Mouse (Mus musculus) megakaryocyte, adult 5-6 weeks (primary cell): Measurements from ENCODE around the gene Zan. TPM values are rescaled to one million over a fixed set of nuclear protein-coding genes. Genes with fewer than 3 reads are reported as not detected.

Experiments used
- ATAC-seq: 2 replicates; pipeline ENCODE4 v1.8.0; 2016; ENCODE audit warnings: mild to moderate bottlenecking, inconsistent platforms; ENCODE audit not compliant: poor library complexity, severe bottlenecking
- total RNA-seq, 2 experiments: library from RNA; stranded (forward) in 1 of 2; stranded (reverse) in 1 of 2; fragments of 153-499, 151-499 nt in 1 of 2; fragments of 221-1000, 200-1000 nt in 1 of 2; gene quantifications; 2 replicates each; pipeline versions ENCODE4 v1.2.3 to v1.2.4; 2015 to 2017

The Zan gene
- total RNA-seq, 2 experiments from 2014 or later: 0.04 TPM; not detected in 1

GRCm38 (mm10) chr5:137419841-137420240, 57.0 kb downstream of the Zan start:
- ATAC-seq: no peak

GRCm38 (mm10) chr5:137419105-137419504, 57.8 kb downstream of the Zan start:
- peak; percentile 47 for ATAC-seq

GRCm38 (mm10) chr5:137414253-137414652, 62.6 kb downstream of the Zan start:
- ATAC-seq: no peak

- ATAC-seq: no peak
These were observed 65.6 kb downstream of the Zan start for GRCm38 (mm10) chr5:137411235-137411634.

- no peak for ATAC-seq
These were observed 66.3 kb downstream of the Zan start for GRCm38 (mm10) chr5:137410549-137410948.

GRCm38 (mm10) chr5:137410066-137410465, 66.8 kb downstream of the Zan start:
- ATAC-seq: no peak

GRCm38 (mm10) chr5:137409451-137409850, 67.4 kb downstream of the Zan start:
- ATAC-seq: no peak

- no peak for ATAC-seq
These were observed 72.8 kb downstream of the Zan start for GRCm38 (mm10) chr5:137404081-137404480.

GRCm38 (mm10) chr5:137394456-137394855, 82.4 kb downstream of the Zan start:
- no peak for ATAC-seq

GRCm38 (mm10) chr5:137391641-137392040, 85.2 kb downstream of the Zan start:
- no peak for ATAC-seq

- no peak for ATAC-seq
These were observed 90.2 kb downstream of the Zan start for GRCm38 (mm10) chr5:137386712-137387111.

GRCm38 (mm10) chr5:137383441-137383840, 93.4 kb downstream of the Zan start:
- ATAC-seq: no peak

- peak; percentile 47; the same call in 1 of the 2 replicates for ATAC-seq
These were observed 95.7 kb downstream of the Zan start for GRCm38 (mm10) chr5:137381152-137381551.

- ATAC-seq: no peak
These were observed 99.3 kb downstream of the Zan start for GRCm38 (mm10) chr5:137377603-137378002.

GRCm38 (mm10) chr5:137377176-137377575, 99.7 kb downstream of the Zan start:
- ATAC-seq: no peak

- no peak for ATAC-seq
These were observed 100.1 kb downstream of the Zan start for GRCm38 (mm10) chr5:137376722-137377121.

- ATAC-seq: no peak
These were observed 100.7 kb downstream of the Zan start for GRCm38 (mm10) chr5:137376198-137376597.

- ATAC-seq: no peak
These were observed 101.2 kb downstream of the Zan start for GRCm38 (mm10) chr5:137375627-137376026.

- ATAC-seq: no peak
These were observed 102.3 kb downstream of the Zan start for GRCm38 (mm10) chr5:137374521-137375080.

GRCm38 (mm10) chr5:137373371-137373950, 103.4 kb downstream of the Zan start:
- no peak for ATAC-seq

GRCm38 (mm10) chr5:137369665-137370064, 107.2 kb downstream of the Zan start:
- no peak for ATAC-seq

GRCm38 (mm10) chr5:137358382-137358781, 118.5 kb downstream of the Zan start:
- no peak for ATAC-seq

- ATAC-seq: no peak
These were observed 122.8 kb downstream of the Zan start for GRCm38 (mm10) chr5:137354091-137354490.
